Mouse (Mus musculus): ENCODE measurements around the gene Gm20388. TPM values are rescaled to one million over a fixed set of nuclear protein-coding genes. Genes with fewer than 3 reads are reported as not detected.

Gm20388 gene
- polyA plus RNA-seq, 1 experiment from 2014 or later = 8.3 TPM

GRCm38 (mm10) chr8:122663106-122663505 lies 2752.5 kb downstream of the Gm20388 start:
- 75% methylated on average over 3 of the region's 3 CpGs for WGBS
- no peaks in the 10 kb centered on the region for H3K9me3 ChIP-seq (ENCODE audit: control insufficient read depth, low read length)
- H3K27me3 ChIP-seq (replicated peaks; ENCODE audit: control insufficient read depth, insufficient read depth, low read length) = no peaks in the 10 kb centered on the region
- ATAC-seq (replicated peaks; ENCODE audit: low FRiP score, low TSS enrichment, low read depth) (no peak), DNase-seq (ENCODE audit: low spot score) (no peak)
- no peak overlapping the region for H3K4me3 ChIP-seq (ENCODE audit: low read depth, low read length)
- no peaks in the 10 kb centered on the region for H3K36me3 ChIP-seq (ENCODE audit: control insufficient read depth, insufficient read depth, low read length)
- H3K4me1 ChIP-seq (replicated peaks; ENCODE audit: control insufficient read depth, insufficient read depth, low read length) = peaks cover 45% of the 10 kb centered on the region
- no peak overlapping the region for H3K4me2 ChIP-seq (ENCODE audit: low read length)
- H3K9ac ChIP-seq (ENCODE audit: low read length) = no peak overlapping the region
- H3K27ac ChIP-seq (ENCODE audit: low read depth) = no peak overlapping the region

- no peaks in the 10 kb centered on the region for H3K36me3 ChIP-seq (ENCODE audit: control insufficient read depth, insufficient read depth, low read length)
- no peak overlapping the region for H3K27ac ChIP-seq (ENCODE audit: low read depth)
- H3K4me1 ChIP-seq (replicated peaks; ENCODE audit: control insufficient read depth, insufficient read depth, low read length) = peaks cover 43% of the 10 kb centered on the region
- H3K27me3 ChIP-seq (replicated peaks; ENCODE audit: control insufficient read depth, insufficient read depth, low read length) = no peaks in the 10 kb centered on the region
- 60% methylated on average over 5 of the region's 5 CpGs for WGBS
- H3K4me2 ChIP-seq (ENCODE audit: low read length) = no peak overlapping the region
- H3K9ac ChIP-seq (ENCODE audit: low read length) = no peak overlapping the region
- no peak overlapping the region for H3K4me3 ChIP-seq (ENCODE audit: low read depth, low read length)
- no peak for DNase-seq (ENCODE audit: low spot score)
- ATAC-seq (replicated peaks; ENCODE audit: low FRiP score, low TSS enrichment, low read depth) = no peak
- H3K9me3 ChIP-seq (ENCODE audit: control insufficient read depth, low read length) = no peaks in the 10 kb centered on the region
These were observed 2753.0 kb downstream of the Gm20388 start for GRCm38 (mm10) chr8:122663670-122664069.

GRCm38 (mm10) chr8:122665221-122665620 lies 2754.6 kb downstream of the Gm20388 start:
- ATAC-seq (replicated peaks; ENCODE audit: low FRiP score, low TSS enrichment, low read depth) = no peak
- Histone ChIP-seq H3K27ac (ENCODE audit: low read depth) (peak overlapping the region; percentile 43; the same call in 1 of the 2 replicates), H3K4me2 (ENCODE audit: low read length) (no peak overlapping the region), H3K9ac (ENCODE audit: low read length) (no peak overlapping the region), H3K4me1 (replicated peaks; ENCODE audit: control insufficient read depth, insufficient read depth, low read length) (peaks cover 42% of the 10 kb centered on the region), H3K4me3 (ENCODE audit: low read depth, low read length) (no peak overlapping the region), H3K27me3 (replicated peaks; ENCODE audit: control insufficient read depth, insufficient read depth, low read length) (0 out of 2 replicates have a peak, but pooled peaks cover 2% of the 10 kb centered on the region), H3K9me3 (ENCODE audit: control insufficient read depth, low read length) (no peaks in the 10 kb centered on the region), H3K36me3 (ENCODE audit: control insufficient read depth, insufficient read depth, low read length) (no peaks in the 10 kb centered on the region)
- 37% methylated on average over 8 of the region's 8 CpGs for WGBS
- DNase-seq (ENCODE audit: low spot score) = no peak

GRCm38 (mm10) chr8:122665667-122666316 lies 2755.2 kb downstream of the Gm20388 start:
- no peak for ATAC-seq (replicated peaks; ENCODE audit: low FRiP score, low TSS enrichment, low read depth)
- Histone ChIP-seq H3K27me3 (replicated peaks; ENCODE audit: control insufficient read depth, insufficient read depth, low read length) (peaks cover 7% of the 10 kb centered on the region; the same call in 1 of the 2 replicates), H3K4me3 (ENCODE audit: low read depth, low read length) (no peak overlapping the region), H3K4me2 (ENCODE audit: low read length) (no peak overlapping the region), H3K27ac (ENCODE audit: low read depth) (no peak overlapping the region), H3K36me3 (ENCODE audit: control insufficient read depth, insufficient read depth, low read length) (no peaks in the 10 kb centered on the region), H3K9ac (ENCODE audit: low read length) (no peak overlapping the region), H3K9me3 (ENCODE audit: control insufficient read depth, low read length) (no peaks in the 10 kb centered on the region), H3K4me1 (replicated peaks; ENCODE audit: control insufficient read depth, insufficient read depth, low read length) (peaks cover 40% of the 10 kb centered on the region)
- no peak for DNase-seq (ENCODE audit: low spot score)
- WGBS = 61% methylated on average over 13 of the region's 14 CpGs

GRCm38 (mm10) chr8:122666338-122666764 lies 2755.7 kb downstream of the Gm20388 start:
- no peak overlapping the region for H3K9ac ChIP-seq (ENCODE audit: low read length)
- peaks cover 34% of the 10 kb centered on the region for H3K4me1 ChIP-seq (replicated peaks; ENCODE audit: control insufficient read depth, insufficient read depth, low read length)
- no peak overlapping the region for H3K27ac ChIP-seq (ENCODE audit: low read depth)
- peaks cover 8% of the 10 kb centered on the region; the same call in 1 of the 2 replicates for H3K27me3 ChIP-seq (replicated peaks; ENCODE audit: control insufficient read depth, insufficient read depth, low read length)
- DNase-seq (ENCODE audit: low spot score) = no peak
- H3K4me3 ChIP-seq (ENCODE audit: low read depth, low read length) = no peak overlapping the region
- no peaks in the 10 kb centered on the region for H3K9me3 ChIP-seq (ENCODE audit: control insufficient read depth, low read length)
- H3K36me3 ChIP-seq (ENCODE audit: control insufficient read depth, insufficient read depth, low read length) = no peaks in the 10 kb centered on the region
- 39% methylated on average over 9 of the region's 9 CpGs for WGBS
- H3K4me2 ChIP-seq (ENCODE audit: low read length) = no peak overlapping the region
- ATAC-seq (replicated peaks; ENCODE audit: low FRiP score, low TSS enrichment, low read depth) = no peak

GRCm38 (mm10) chr8:122666827-122667226 lies 2756.2 kb downstream of the Gm20388 start:
- H3K9me3 ChIP-seq (ENCODE audit: control insufficient read depth, low read length) = no peaks in the 10 kb centered on the region
- H3K4me3 ChIP-seq (ENCODE audit: low read depth, low read length) = no peak overlapping the region
- no peak overlapping the region for H3K9ac ChIP-seq (ENCODE audit: low read length)
- no peak for DNase-seq (ENCODE audit: low spot score)
- peaks cover 8% of the 10 kb centered on the region; the same call in 1 of the 2 replicates for H3K27me3 ChIP-seq (replicated peaks; ENCODE audit: control insufficient read depth, insufficient read depth, low read length)
- no peaks in the 10 kb centered on the region for H3K36me3 ChIP-seq (ENCODE audit: control insufficient read depth, insufficient read depth, low read length)
- H3K27ac ChIP-seq (ENCODE audit: low read depth) = no peak overlapping the region
- no peak; the same call in 1 of the 2 replicates for ATAC-seq (replicated peaks; ENCODE audit: low FRiP score, low TSS enrichment, low read depth)
- H3K4me1 ChIP-seq (replicated peaks; ENCODE audit: control insufficient read depth, insufficient read depth, low read length) = peaks cover 30% of the 10 kb centered on the region
- no peak overlapping the region for H3K4me2 ChIP-seq (ENCODE audit: low read length)
- WGBS = 43% methylated on average over 12 of the region's 12 CpGs

- DNase-seq (ENCODE audit: low spot score) = no peak
- Histone ChIP-seq H3K9ac (ENCODE audit: low read length) (no peak overlapping the region), H3K4me1 (replicated peaks; ENCODE audit: control insufficient read depth, insufficient read depth, low read length) (peaks cover 29% of the 10 kb centered on the region), H3K4me3 (ENCODE audit: low read depth, low read length) (no peak overlapping the region), H3K27me3 (replicated peaks; ENCODE audit: control insufficient read depth, insufficient read depth, low read length) (peaks cover 8% of the 10 kb centered on the region), H3K27ac (ENCODE audit: low read depth) (no peak overlapping the region), H3K4me2 (ENCODE audit: low read length) (no peak overlapping the region), H3K9me3 (ENCODE audit: control insufficient read depth, low read length) (no peaks in the 10 kb centered on the region), H3K36me3 (ENCODE audit: control insufficient read depth, insufficient read depth, low read length) (no peaks in the 10 kb centered on the region)
- 74% methylated on average over 11 of the region's 11 CpGs for WGBS
- no peak for ATAC-seq (replicated peaks; ENCODE audit: low FRiP score, low TSS enrichment, low read depth)
These were observed 2757.2 kb downstream of the Gm20388 start for GRCm38 (mm10) chr8:122667854-122668253.

- Histone ChIP-seq H3K4me3 (ENCODE audit: low read depth, low read length) (no peak overlapping the region), H3K27me3 (replicated peaks; ENCODE audit: control insufficient read depth, insufficient read depth, low read length) (peaks cover 8% of the 10 kb centered on the region), H3K9ac (ENCODE audit: low read length) (no peak overlapping the region), H3K4me2 (ENCODE audit: low read length) (no peak overlapping the region), H3K9me3 (ENCODE audit: control insufficient read depth, low read length) (no peaks in the 10 kb centered on the region), H3K27ac (ENCODE audit: low read depth) (no peak overlapping the region), H3K36me3 (ENCODE audit: control insufficient read depth, insufficient read depth, low read length) (no peaks in the 10 kb centered on the region), H3K4me1 (replicated peaks; ENCODE audit: control insufficient read depth, insufficient read depth, low read length) (peaks cover 27% of the 10 kb centered on the region)
- 51% methylated on average over 5 of the region's 5 CpGs for WGBS
- no peak for DNase-seq (ENCODE audit: low spot score)
- no peak for ATAC-seq (replicated peaks; ENCODE audit: low FRiP score, low TSS enrichment, low read depth)
These were observed 2758.7 kb downstream of the Gm20388 start for GRCm38 (mm10) chr8:122669370-122669769.

GRCm38 (mm10) chr8:122670001-122670400 lies 2759.4 kb downstream of the Gm20388 start:
- H3K9ac ChIP-seq (ENCODE audit: low read length) = no peak overlapping the region
- 25% methylated on average over 11 of the region's 11 CpGs for WGBS

More at GRCm38 (mm10) chr8:122670001-122670400, 2759.4 kb downstream of the Gm20388 start:
- Histone ChIP-seq H3K27me3 (replicated peaks; ENCODE audit: control insufficient read depth, insufficient read depth, low read length) (peaks cover 8% of the 10 kb centered on the region), H3K36me3 (ENCODE audit: control insufficient read depth, insufficient read depth, low read length) (no peaks in the 10 kb centered on the region), H3K9me3 (ENCODE audit: control insufficient read depth, low read length) (no peaks in the 10 kb centered on the region), H3K4me1 (replicated peaks; ENCODE audit: control insufficient read depth, insufficient read depth, low read length) (peaks cover 23% of the 10 kb centered on the region), H3K4me3 (ENCODE audit: low read depth, low read length) (no peak overlapping the region), H3K27ac (ENCODE audit: low read depth) (no peak overlapping the region), H3K4me2 (ENCODE audit: low read length) (no peak overlapping the region)
- DNase-seq (ENCODE audit: low spot score) (no peak), ATAC-seq (replicated peaks; ENCODE audit: low FRiP score, low TSS enrichment, low read depth) (no peak)
